Mouse (Mus musculus): ENCODE measurements around the gene Gm44805.
"Not testable (repeated sequence)": the region's sequence is repeated elsewhere in the genome, so short reads cannot be mapped to it uniquely, and the experiment has no call there.

Gm44805 gene

GRCm38 (mm10) chr7:19700299-19701068 lies 19.3 kb upstream of the Gm44805 start:
- in situ Hi-C loops (cut with MboI, MseI), result no loop called here

- in situ Hi-C loops (cut with MboI, MseI), result no loop called here
These were observed 18.6 kb upstream of the Gm44805 start for GRCm38 (mm10) chr7:19699827-19700148.

DNA sequence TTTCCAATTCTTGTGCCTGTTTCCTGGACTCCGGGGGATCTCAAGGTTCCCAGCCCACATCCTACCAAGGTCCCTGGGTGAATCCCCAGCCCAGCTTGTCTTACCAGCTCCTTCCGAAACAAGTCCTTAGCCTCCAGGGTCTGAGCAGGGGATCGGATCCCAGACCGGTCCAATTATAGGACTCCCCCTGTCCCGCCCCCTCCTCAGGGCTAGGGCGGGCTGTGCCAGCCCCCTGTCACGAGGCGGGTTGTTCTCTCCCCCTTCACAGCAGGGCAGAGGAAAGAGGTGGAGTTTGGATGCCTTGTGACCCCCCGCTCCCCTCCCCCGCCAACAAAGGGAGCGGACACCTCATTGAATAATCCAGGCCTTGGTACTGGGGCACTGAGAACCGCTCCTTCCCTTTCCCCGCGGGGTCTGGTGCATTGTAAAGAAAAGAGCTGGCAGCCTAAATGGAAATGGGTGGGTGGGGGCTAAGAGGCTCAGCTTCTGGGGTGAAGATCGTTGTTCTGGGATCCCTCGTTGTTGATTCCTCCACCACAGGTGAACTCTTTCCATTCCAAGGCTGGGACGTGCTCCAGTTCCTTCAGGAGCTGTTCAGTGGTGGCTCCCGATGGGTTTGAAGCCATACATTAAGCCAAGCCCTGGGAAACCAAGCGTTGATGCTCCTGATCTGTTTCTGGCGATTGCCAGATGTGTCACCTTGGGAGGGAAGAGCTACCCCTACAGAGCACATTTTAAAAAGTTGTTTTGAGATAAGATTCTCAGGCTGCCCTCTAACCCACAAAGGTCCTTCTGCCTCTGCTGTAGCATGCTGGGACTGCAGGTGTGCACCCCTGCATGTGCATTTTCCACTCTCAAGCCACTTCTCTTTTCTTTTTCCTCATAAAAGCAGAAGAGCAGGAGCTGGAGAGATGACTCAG lies 17.9 kb upstream of the Gm44805 start, which contains the start of gene Apoe:
Gene Apoe, minus strand, starts transcription at position 282 of the 920 bp plus-strand sequence.
- in situ Hi-C loops (cut with MboI, MseI), result no loop called here

- in situ Hi-C loops (cut with MboI, MseI), result no loop called here
These were observed 17.0 kb upstream of the Gm44805 start for GRCm38 (mm10) chr7:19697949-19698906.

GRCm38 (mm10) chr7:19696336-19696873 lies 15.2 kb upstream of the Gm44805 start:
- in situ Hi-C loops (cut with MboI, MseI), result no loop called here

DNA sequence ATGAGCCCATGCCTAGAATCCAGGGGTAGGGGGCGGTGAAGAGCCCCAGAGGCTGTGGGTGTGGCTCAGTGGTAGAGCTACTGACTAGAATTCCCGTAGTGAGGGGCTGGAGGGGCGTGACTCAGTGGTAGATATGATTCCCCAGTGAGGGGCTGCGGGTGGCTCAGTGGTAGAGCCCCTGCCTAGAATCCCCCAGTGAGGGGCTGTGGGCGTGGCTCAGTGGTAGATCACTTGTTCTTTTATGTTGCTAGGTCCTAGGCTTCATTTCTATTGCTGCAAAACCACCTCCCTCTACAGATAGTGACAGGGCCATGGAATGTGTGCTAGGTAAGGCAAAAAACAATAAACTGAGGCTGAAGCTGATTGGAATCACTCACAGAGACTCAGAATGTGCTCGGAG lies 14.7 kb upstream of the Gm44805 start:
- in situ Hi-C loops (cut with MboI, MseI), result no loop called here

- in situ Hi-C loops (cut with MboI, MseI), result no loop called here
These were observed 14.0 kb upstream of the Gm44805 start for GRCm38 (mm10) chr7:19695213-19695594.

DNA sequence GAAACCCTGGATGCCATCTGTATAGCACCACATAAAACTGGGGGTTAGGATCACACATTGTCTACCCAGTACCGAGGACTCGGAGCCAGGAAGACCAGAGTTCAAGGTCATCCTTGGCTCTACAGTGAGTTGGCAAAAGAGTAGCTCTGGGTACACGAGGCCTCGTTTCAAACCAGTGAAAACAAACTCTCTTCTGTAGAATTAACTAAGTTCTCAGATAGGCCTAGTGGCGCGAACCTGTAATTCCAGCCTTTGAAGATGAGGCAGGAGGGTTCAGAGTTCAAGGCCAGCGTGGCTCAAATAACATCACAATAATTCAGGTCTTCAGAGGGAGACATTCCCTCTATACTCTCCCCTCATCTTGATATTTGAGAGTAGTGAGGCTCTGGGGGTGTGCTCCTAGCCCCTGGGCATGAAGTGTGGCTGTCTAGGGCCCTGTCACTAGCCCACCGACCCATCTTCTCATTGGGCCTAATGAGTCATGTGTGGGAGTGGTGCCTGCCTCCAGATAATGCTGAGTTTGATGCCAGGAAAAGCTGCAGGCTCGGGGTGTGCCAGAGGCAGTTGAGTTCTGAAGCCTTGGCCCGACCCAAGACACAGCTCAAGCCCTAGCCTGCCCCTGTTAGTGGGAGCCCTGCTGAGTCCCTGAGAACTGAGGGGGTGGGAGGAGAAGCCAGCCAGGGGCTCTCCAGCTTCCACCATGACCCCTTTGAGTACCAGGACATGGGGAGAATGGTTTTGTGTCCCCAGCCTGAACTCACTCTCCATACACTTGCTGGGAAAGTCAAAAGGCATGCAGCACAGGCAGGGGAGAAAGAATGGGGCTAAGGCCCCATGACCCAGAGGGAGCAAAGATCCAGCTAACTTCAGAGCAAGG lies 13.4 kb upstream of the Gm44805 start:
- in situ Hi-C loops (cut with MboI, MseI), result no loop called here

- in situ Hi-C loops (cut with MboI, MseI), result no loop called here
These were observed 12.2 kb upstream of the Gm44805 start for GRCm38 (mm10) chr7:19693421-19693820.

GRCm38 (mm10) chr7:19691873-19692865 lies 10.9 kb upstream of the Gm44805 start, which contains the start of gene Apoc1:
TSS of gene Apoc1 (minus strand) at chr7:19692660.
- in situ Hi-C loops (cut with MboI, MseI), result no loop called here

GRCm38 (mm10) chr7:19691434-19691833 lies 10.2 kb upstream of the Gm44805 start:
- in situ Hi-C loops (cut with MboI, MseI), result no loop called here

DNA sequence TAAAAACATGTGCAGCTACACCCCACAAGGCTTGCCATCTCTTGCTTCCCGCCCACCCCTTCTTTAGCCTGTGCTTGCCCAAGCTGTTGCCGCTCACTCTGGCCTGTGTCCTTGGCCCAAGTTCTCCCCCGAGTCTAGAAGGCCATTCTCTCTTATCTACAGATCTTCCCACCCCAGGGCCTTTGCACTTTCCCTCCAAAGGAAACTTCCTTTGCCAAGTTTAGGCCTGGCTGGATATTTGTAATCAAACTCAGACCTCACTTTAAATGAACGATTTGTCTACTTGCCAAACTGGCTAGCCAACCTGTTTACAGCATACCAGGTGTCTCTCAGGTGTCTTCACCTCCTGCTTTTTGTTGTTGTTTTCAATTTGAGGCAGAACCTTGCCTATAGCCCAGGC lies 9.6 kb upstream of the Gm44805 start:
- in situ Hi-C loops (cut with MboI, MseI), result no loop called here

DNA sequence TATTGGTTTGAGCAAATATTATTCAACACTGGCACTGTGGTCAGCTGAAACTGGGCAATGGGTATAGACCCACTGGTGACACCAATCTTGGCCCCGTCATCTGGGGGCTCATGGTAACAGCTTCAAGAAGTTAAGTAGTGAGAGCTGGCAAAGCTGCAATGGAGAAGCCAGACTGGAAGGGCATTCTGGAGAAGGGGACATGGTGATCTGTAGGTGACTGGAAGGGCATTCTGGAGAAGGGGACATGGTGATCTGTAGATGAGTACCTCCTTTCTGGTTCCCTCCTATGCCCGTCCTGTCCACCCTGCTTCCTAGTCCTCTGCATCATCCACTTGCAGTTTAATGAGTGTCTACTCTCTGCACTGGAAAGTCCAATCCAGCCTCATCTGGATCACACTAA lies 7.4 kb upstream of the Gm44805 start:
- in situ Hi-C loops (cut with MboI, MseI), result no loop called here

DNA sequence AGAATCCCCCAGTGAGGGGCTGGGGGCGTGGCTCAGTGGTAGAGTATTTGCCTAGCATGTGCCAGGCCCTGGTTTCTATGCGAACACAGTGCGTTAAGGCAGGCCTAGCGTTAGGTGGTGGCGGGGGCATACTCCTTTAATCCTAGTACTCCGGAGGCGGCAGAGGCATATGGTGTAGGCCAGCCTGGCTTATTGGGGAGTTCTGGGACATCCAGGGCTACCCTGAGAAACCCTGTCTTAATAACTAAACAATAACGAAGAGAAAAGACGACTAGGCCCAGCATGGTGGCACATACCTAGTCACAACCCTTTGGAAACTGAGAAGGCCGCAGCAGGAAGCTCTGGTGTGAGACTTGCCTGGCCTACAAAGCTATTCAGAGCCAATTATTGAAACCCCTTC lies 6.9 kb upstream of the Gm44805 start:
- in situ Hi-C loops (cut with MboI, MseI), result no loop called here

- in situ Hi-C loops (cut with MboI, MseI), result not testable (repeated sequence)
These were observed 5.8 kb upstream of the Gm44805 start for GRCm38 (mm10) chr7:19686927-19687583.

DNA sequence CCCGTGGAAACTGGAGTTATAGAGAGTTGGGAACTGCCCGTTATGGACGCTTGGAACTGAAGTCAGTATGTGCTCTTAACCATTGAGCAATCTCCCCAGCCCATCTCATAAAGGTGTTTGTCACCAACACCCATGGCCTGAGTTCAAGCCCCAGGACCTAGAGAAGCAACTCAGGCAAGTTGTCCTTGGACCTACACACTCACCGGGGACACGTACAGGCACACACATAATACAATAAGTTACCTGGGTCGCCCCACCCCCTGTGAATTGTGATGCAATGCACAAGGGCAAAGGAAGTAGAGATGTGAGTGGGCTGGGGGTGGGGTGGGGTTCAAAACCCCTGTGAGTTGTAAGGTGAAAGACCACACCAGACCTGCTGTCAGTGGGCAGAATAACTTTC lies 5.3 kb upstream of the Gm44805 start:
- in situ Hi-C loops (cut with MboI, MseI), result no loop called here

DNA sequence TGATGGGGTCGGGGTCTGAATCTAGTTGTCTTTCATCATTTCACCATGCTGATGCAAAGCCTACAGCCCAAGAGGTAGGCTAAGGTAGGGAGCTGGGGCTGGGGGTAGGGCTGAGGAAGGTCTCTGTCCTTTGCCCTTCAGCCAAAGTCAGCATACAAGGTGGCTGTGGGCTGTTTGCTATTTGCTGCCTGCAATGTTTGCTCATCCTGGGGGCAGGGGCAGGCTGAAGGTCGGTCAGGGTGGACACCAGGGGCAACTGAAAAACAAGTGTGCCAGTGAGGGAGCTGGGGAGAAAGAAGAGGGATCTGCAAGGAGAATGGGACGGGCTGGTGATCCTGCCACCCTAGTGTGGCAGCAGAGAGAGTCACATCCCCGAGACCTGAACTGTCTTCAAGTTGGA lies 4.2 kb upstream of the Gm44805 start:
- in situ Hi-C loops (cut with MboI, MseI), result no loop called here

GRCm38 (mm10) chr7:19683771-19684201 lies 2.6 kb upstream of the Gm44805 start:
- in situ Hi-C loops (cut with MboI, MseI), result no loop called here
